Mouse (Mus musculus) gastrocnemius, postnatal 25 days (tissue): ENCODE measurements at regions not wholly inside any gene's neighbourhood (a gene's known extent, or its start where the extent isn't known, plus 50 kb on each side); places are given as distances from the start of the nearest gene placed in this dataset.

Experiments used
- DNase-seq: peaks from one replicate; pipeline ENCODE4 v3.0.0; 2022

DNA sequence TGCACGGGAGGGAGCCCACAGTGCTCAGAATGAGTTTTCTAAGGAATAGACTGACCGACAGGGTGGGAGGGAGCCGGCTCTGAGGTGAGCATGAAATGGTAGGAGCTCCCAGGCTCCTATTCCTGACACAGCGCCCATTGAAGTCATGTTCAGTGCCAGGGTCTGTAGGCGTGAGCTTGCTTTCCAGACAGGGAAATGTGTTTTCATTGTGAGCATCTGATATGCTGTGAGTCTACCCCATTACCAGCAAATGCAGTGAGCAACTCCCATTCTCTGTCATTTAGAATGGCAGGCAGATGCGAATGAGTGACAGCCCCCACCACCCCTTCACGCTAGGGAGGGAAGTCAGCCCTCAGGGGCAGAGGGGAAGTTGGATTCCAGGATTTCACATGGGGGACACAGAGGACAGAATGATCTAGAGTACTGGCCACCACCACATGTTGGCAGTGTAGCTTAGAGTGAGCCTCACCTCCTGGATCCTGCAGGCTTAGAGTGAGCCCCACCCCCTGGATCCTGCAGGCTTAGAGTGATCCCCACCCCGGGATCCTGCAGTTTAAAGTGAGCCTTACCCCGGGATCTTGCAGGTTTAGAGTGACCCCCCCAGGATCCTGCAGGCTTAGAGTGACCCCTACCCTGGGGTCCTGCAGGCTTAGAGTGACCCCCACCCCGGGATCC lies 283.2 kb upstream of the Eef2kmt start:
- no peak for DNase-seq

DNA sequence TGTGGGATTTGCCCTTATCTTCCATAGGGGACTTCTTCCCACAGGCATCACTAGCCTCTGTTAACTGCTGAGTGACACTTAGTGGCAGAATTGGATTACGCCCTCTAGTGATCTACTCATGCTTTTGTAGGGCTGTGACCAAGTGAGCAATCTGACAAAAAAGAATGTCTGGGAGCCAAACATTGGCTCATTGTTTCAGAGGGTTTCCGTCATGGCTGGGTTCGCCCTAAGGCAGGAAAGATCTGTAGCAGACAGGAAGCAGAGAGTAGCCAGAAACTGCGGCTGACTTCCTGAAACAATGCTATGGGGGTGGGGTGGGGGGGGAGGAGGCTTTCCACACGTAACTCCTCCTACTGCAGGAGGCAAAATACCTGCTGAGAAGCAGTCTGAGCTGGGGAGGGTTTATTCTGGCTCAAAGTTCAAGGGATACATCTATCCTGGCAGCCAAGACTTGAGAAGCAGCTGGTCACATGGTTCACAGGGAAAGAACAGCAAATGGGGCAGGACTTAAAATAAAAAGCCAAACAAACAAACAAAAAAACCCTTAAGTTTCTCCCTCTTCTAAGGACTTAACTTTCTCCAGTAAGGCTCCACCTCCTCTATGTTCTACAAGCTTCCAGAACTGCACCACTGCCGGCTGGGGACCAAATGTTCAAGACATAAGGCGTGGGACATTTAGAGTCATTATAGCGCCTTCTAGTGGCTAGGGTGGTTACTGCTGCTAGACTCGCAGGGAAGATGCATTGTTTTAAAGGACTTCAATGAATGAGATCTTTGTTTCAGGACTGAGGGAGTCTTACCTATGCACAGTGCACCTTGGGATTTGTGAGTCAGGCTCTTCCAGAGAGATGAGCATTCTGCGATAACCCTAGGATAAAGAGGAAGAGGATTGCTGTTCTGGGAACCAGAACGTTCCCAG lies 281.8 kb upstream of the Eef2kmt start:
- no peak for DNase-seq

DNA sequence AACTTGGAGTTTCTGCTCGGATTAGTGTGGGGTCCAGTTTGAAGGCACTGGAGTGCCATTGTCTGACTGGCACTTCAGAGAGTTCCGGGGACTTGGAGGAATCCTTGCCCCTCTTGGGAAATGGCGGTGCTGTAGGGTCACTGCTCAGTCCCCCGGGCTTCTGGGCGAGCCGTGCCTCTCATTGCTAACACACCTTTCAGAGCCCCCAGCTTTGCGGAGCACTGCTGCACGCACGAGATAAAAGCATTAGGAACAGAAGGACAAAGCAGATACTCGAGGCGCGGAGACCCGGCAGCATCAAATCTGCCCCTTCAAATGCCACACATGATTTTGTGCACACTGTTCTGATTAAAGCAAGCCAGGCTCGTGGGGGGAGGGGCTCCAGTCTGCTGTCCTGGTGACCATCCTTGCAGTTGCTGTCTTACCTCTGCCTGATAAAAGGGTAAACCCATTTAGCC lies 280.8 kb upstream of the Eef2kmt start:
- no peak for DNase-seq

DNA sequence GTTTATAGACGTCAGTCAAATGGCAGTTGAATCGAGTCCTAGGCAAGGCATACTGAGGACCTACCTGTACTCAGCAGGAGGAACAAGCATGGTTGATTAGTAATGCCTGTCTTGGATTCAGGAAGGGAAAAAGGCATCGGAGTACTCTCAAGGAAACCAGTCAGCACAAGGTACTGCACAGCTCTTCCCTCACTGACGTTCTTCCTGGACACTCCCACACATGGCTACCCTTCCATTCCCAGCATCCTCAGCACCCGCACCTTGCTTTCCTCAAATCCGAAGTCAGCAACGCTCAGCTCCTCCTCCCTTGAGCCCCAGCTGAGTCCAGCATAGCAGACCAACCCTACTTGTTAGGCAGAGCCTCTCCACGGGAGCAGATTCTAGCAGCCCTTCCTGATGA lies 279.6 kb upstream of the Eef2kmt start:
- DNase-seq = no peak

DNA sequence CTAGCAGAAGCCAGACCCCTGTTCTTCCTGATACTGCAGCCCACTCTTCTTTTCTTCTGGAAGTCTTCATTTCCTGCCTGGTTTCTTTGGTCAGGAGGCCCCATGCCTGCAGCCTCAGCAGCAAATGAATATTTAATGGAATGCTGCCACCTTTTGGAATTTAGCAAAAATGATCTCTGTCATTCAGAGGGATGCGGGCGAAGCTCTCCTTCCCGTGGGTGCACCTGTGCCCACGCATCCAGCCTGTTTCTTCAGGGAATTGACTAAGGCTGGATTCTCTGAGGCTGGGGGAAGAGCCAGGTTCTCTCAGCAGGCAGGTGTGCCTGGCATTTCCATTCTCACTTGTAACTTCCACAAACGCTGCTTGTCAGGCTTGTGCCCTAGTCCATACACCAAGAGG lies 279.1 kb upstream of the Eef2kmt start:
- DNase-seq = no peak

DNA sequence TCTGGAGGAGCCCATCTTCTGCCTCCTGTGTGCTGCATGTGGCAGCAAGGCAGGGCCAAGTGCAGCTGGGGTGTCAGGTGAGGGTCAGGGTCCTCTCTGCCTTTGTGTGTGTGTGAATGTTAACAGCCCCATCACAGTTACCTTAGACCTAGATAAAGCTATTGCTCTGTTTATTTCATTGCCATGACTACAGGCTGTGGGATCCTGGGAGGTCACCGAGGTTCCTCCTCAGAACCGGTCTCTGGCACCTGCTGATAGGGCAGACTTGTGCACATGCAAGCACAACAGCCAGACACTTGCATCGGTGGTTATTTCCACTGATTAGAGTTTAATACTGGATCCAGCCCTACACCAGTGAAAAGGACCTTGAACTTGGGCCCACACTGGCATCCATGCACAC lies 278.6 kb upstream of the Eef2kmt start:
- no peak for DNase-seq

DNA sequence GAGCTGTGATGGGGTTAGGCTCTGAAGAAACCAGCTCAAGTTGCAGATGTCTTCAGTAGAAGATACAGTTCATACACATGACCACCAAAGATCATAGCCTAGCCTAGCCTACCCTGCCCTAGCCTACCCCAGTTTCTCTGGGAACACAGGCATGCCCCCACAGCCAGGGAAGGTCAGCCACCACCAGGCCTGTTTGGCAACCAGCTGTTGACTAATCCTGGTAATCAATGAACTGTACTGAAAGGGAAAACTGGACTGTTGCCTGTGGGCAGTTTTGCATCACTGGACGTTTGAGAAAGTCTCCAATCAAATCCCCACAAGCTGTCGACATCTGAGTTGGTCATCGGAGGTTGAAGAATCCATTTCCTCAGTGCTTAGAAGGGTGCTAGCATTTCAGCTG lies 276.5 kb upstream of the Eef2kmt start:
- DNase-seq = no peak

DNA sequence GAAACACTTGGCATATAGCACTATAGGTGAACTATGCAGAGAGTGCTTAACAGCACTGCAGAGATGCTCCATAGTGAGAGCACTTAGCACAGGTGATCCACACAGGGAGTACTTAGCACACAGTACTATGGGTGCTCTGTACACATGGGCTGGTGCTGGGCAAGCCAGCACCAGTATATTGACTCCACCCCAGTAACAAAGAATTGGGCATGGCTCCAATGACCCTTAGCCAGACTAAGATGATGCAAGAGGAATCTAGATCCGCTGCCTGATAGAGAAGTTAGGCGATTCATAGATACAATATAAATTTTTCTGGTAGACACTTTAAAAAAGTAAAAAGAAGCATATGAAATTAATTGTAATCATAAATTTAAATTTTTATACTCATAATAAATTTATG lies 274.0 kb upstream of the Eef2kmt start:
- no peak for DNase-seq

DNA sequence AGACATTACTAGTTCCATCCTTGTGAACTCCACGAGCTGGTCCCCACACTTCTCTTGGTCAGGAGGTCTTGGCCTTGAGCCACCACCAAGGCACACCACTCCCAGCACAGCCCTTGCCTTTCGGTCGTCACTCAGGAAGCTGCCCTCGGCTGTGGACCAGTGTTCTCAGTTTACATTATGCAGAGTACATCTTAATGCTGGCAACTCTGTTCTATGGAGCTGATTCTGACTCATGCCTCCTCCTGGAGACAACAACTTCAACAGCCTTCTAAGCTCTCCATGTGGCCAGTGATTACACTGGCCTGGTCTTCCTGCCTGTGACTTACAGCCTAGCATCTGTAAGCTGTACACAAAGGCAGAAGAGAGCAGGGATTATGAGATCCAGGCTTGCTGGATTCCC lies 272.2 kb upstream of the Eef2kmt start:
- DNase-seq = no peak

DNA sequence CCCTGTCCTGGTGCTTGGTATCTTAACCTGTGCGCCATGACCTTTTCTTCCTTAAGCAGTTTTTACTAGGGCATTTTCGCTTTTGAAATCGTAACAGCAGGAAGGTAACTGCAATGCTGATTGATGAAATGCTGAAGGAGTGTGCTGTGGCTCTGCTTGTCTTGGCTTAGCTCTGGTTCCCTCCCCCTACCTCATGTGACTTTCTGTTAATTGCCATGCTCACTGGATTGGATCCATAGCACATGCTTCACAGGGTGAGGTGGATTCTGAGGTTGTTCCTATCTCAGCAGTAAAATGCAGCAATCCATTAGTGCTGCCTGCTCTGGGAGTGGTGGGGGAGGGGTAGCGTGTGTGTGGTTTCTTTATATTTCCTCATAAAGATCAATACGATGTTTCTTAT lies 268.6 kb upstream of the Eef2kmt start:
- no peak for DNase-seq

DNA sequence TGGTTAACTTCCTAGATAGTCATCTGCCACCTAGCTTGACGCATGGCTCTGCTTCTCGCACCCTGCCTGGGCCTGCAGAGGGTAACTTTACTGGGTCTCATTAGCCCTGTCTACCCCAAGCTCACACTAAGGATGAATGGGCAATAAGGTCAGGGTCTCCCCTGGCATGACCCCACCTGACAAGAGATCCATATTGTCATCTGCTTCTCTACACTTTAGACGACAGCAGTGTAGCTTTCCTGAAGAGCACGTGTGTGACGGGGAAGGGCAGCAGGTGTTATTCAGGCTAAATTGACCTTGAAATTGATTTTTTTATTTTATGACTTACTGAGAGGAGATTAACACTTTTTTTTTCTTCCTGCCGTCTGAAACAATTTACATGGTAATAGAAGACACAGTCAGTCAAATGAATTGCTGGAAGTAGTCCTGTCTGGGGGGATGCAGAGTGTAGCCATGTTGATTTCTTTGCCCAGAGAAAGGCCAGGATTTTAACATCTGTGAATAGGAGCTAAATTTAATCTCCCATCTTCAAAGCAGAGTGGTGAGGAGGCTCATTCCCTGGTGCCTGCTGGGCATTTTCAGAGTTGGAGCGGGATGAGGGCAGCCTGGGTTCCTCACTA lies 267.7 kb upstream of the Eef2kmt start:
- no peak for DNase-seq

DNA sequence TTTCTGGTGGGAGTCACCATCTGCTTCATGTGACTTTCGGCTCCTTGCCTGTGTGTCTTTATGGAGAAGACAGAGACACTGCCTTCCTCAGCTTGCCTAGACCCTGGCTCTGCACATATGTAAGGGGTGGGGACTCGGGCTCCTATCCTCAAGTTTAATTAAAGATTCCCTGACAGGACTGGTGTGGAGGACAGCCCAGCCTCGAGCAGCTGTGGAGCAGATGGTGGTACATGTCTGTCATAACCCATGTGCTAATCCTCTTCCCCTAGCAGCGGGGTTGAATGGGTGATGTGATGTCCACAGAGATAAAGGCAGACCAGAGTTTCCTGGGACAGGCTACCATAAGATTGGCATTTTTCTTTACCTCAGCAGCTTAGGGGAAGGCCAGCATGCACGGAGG lies 262.0 kb upstream of the Eef2kmt start:
- DNase-seq = no peak

DNA sequence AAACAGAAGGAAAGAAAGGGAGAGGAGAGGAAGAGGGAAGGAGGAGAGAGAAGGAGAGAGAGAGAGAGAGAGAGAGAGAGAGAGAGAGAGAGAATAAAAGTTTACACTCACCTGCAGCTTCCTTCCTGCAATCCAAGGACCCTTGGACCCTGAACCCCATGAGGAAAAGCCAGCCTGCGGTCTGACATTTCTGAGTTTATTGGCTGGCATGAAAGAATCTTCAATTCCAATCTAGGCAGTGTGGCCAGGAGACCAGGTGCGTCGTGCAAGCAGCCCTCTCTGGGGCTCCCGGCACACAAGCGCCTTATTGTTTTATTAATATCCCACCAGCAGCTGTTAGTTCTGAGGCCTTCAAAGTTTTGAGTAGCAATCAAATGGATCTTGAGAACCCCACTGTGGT lies 260.1 kb upstream of the Eef2kmt start:
- no peak for DNase-seq

DNA sequence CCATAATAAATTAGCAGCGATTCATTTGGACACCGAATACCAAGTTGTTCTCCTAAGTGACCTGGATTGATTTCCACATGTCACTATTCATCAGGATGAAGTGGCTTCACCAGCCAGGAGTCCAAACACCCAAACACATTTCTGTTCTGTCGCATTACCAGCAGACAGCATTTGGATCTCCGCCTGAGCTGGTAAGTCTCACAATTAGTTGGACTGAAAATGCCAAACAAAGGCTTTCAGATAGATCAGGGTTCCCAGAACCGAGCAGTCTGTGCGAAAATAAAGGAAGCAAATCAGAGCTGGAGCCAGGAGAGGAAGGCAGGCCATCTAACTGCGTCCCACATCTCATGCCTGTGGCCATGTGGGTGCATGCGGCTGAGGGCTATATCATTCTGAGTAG lies 251.5 kb upstream of the Eef2kmt start:
- no peak for DNase-seq

DNA sequence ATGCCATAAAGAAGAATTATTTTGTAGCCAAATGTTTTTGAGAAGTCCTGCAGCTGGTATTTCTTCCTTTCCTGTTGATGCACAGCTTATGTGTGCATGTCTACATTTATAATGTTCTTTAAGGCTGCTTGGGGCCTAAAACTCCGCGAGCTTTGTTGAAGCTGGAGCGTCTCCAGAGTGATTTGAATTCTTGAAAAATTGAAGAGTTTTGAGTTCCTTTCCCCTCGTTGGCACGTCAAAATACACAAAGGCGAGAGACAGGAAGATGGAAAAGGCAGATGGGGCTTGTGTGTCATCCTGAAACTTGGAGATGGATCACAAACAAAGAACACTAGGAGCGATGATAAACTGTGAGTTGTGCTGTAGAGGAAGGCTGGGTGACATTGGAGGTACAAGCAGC lies 246.2 kb upstream of the Eef2kmt start:
- no peak for DNase-seq

DNA sequence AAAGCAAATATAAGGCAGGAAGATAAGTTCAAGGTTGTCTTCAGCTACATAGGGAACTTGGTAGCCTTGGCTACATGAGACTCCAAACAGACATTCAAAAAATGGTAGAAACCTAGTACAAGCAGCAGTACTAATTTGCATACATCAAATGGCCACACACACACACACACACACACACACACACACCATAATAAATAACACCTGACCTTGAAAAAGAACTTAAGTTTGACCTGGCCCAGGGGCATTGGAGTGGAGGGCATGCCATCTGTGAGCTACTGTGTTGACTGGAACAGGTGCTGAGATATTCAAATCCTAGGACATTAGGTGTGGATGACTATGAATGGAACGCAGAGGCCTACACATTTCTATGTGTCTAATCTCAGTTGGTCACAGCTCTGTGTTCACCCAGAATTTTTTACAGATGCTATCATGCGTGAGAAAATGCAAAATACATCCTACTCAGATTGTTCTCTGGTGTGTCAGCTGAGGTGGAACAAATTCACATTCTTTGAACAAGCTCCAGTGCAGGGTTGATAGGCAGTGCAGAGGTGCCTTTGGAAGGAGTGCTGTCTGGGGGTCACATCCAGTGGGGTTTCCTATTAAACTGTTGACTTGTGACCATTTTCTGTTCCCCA lies 240.4 kb upstream of the Eef2kmt start:
- DNase-seq = no peak

DNA sequence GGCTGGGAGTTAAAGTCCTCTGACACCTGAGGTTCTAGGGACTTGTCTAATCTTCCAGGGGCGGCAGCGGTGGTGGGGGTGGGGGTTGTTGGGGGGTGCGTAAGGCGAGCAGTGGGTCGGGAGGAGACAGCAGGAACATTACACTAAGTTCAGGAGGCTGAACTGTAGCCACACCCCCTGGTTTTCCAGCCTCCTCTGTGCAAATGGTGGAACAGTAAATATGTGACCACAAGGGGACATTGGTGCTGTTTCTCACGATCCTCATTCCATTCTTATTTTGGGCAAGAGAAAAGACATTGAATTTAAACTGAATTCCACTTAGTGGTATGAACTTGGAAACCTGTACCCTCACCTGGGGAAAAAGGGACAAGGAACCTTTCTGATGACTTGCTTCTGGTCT lies 237.6 kb upstream of the Eef2kmt start:
- no peak for DNase-seq

DNA sequence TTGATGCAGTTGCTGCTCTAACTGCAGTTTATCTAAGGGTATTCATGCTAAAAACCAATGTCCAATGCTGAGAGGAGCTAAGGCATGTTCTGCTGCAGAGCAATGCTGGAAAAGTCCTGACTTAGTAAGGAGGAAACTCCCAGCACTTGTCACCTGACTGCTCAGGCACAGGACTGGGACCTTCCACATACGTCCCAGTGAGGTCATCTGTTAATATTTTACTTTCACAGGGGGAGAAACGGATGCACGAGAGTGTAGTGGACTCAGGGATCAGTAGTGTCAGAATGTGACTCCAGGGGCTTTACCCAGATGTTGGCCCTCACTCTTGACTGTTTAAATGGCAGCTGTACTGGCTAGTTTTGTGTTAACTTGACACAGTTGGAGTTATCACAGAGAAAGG lies 231.5 kb upstream of the Eef2kmt start:
- no peak for DNase-seq

DNA sequence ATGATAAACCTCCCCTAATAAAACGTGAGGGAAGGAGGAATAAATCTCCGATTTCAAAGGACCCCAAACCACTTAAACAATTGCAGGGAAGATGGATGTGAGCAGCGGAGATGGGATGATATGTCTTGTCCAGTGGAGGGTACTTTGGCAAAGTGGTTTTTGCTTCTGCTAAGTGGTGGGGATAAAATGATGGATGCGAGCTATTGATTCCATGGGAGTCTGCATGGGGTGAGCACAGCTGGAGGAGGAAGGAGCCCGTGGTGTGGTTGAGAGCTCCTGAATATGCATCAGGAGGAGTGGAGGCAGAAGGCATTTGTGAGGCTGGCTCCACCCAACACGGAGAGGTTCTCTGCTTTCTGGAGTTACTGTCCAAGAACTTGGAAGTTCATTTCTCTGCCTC lies 227.6 kb upstream of the Eef2kmt start:
- DNase-seq = no peak

DNA sequence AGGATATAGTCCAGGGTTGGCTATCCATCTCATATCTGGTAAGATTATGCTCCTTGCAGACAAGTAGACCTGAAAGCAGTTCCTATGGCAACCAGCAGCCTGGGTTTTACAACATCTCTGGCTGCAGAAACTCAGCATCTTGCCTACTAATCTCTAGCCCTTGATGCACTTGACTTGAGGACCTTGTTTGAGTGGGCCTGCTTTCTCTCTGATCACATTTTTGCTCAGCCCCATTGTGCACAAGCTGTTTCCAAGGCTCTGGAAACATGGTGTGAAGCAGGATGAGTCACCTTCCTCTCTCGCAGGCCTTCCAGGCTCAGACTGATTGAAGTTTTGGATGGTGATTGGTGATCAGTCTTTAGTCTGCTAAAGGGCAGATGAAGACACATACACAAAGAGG lies 224.4 kb upstream of the Eef2kmt start:
- DNase-seq = no peak

DNA sequence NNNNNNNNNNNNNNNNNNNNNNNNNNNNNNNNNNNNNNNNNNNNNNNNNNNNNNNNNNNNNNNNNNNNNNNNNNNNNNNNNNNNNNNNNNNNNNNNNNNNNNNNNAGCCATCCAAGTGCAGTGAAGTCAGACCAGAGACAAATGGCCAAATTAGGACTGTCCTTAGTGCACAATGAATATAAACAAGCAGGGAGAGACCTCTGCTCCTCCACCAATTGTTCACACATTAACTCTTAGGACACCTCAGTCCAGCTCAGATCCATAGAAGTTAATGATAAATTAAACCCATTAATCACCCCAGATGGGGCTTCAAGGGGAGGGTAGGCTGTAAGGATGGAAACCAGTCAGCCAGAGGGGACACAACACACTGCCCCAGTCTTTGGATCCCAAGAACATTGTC lies 223.2 kb upstream of the Eef2kmt start:
- no peak for DNase-seq

DNA sequence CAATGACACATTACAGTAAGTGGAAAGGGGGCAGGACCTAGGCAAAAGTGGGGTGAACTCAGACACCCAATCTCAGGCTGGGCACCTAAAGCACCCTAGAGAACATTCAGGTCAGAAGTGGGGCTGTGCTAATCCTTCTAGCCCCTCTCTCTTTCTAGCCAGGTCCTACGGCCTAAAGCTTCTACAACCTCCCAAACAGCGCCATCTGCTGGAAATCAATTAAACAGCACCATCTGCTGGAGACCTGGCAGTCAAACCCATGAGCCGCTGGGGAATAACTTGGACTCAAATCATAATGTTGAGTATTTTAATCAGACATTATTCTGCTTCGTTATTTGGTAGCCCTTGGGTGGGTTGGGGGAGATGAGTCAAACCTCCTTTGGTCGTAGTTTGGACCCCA lies 215.5 kb upstream of the Eef2kmt start:
- DNase-seq = no peak

DNA sequence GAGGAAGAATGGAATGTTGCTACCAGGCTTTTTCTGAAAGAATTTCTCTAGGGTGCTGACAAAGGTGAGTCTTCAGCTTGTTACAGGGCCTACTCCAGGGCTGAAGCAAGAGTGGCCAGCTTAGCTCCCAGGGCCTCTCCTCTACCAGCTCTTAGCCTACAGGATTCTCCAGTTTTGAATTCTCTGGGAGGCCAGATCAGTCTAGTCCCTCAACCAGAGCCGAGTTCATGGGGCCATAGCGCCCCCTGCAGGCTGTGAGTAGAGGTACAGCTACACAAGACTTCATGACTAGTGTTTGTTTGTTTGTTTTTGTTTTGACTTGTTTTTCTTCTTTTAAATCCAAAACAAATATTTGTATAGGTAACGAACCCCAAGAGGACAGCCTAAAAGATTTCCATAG lies 211.8 kb upstream of the Eef2kmt start:
- no peak for DNase-seq
